Mouse (Mus musculus) bone marrow, adult 2 months (tissue): ENCODE results near the gene Rab3gap2. TPM values are rescaled to one million over a fixed set of nuclear protein-coding genes. Genes with fewer than 3 reads are reported as not detected.
A peak's percentile ranks its signal among the peaks of the same experiment; 100 is the strongest.
"Not testable (repeated sequence)": the region's sequence is repeated elsewhere in the genome, so short reads cannot be mapped to it uniquely, and the experiment has no call there.

ENCODE experiments used
- H3K27ac ChIP-seq: fragments of 200-500 bp; 2 replicates; pipeline ENCODE4 v1.5.1; 2012; ENCODE audit warnings: low read depth, mild to moderate bottlenecking, control low read depth, inconsistent platforms, low read length; ENCODE audit not compliant: control insufficient read depth, poor library complexity, insufficient read depth
- H3K4me1 ChIP-seq: fragments of 200-500 bp; 2 replicates; pipeline ENCODE4 v1.6.1; 2011; ENCODE audit warnings: low read length; ENCODE audit not compliant: control insufficient read depth, insufficient read depth
- H3K4me3 ChIP-seq: fragments of 200-500 bp; replicated peaks from 2 replicates; pipeline ENCODE3; 2011; ENCODE audit warnings: mild to moderate bottlenecking, low read depth, low read length, control low read depth; ENCODE audit not compliant: control insufficient read depth
- CTCF ChIP-seq: fragments of 200-500 bp; IDR thresholded peaks from 2 replicates; pipeline ENCODE4 v1.5.1; 2011; ENCODE audit warnings: low read length, control low read depth; ENCODE audit not compliant: control insufficient read depth, insufficient read depth
- POLR2A ChIP-seq: fragments of 200-500 bp; IDR thresholded peaks from 2 replicates; pipeline ENCODE4 v1.6.1; 2011; ENCODE audit warnings: low read depth, mild to moderate bottlenecking, control low read depth, low read length, borderline replicate concordance; ENCODE audit not compliant: control insufficient read depth
- WGBS: fragments of 180-500 bp; shearing (Covaris S2); methylation state at CpG from one replicate; pipeline ENCODE4 v1.1.7; 2018; 5-methylcytosine and 5-hydroxymethylcytosine counted together
- polyA plus RNA-seq: library from polyadenylated mRNA; stranded (reverse); fragments of >200 nt; gene quantifications from 2 replicates; pipeline ENCODE4 v1.2.4, GENCODE M21; 2011; ENCODE audit warnings: low replicate concordance; ENCODE audit not compliant: missing spikeins, insufficient read depth, insufficient read length

Rab3gap2 gene
- polyA plus RNA-seq, 1 experiment = 30.1 TPM

GRCm38 (mm10) chr1:185315846-185316568, 112.1 kb downstream of the Rab3gap2 start:
- Histone ChIP-seq H3K27ac (no peak overlapping the region), H3K4me3 (no peak overlapping the region), H3K4me1 (no peaks in the 10 kb centered on the region)
- TF ChIP-seq POLR2A = no peak
- no peak for TF ChIP-seq CTCF
- 88% methylated on average over 16 of the region's 16 CpGs for WGBS

- not testable (repeated sequence) for H3K4me3 ChIP-seq, H3K4me1 ChIP-seq, H3K27ac ChIP-seq
- WGBS = 49% methylated on average over 3 of the region's 3 CpGs
Observed at GRCm38 (mm10) chr1:185327754-185328345, 123.9 kb downstream of the Rab3gap2 start.

GRCm38 (mm10) chr1:185328721-185329610, 125.0 kb downstream of the Rab3gap2 start, which contains the start of gene Iars2:
Gene Iars2, minus strand, starts transcription at chr1:185329396.
- peak; percentile 48; the same call in 1 of the 2 replicates for TF ChIP-seq POLR2A
- TF ChIP-seq CTCF = no peak
- H3K27ac ChIP-seq = peak within 1 kb of the TSS; percentile 98
- peaks cover 2% of the 10 kb centered on the region; the same call in 1 of the 2 replicates for H3K4me1 ChIP-seq
- WGBS = under 1% methylated on average over 76 of the region's 76 CpGs
- H3K4me3 ChIP-seq = peak within 1 kb of the TSS; percentile 100

- WGBS = 88% methylated on average over 8 of the region's 8 CpGs
- Histone ChIP-seq H3K27ac (no peak overlapping the region), H3K4me1 (peaks cover 2% of the 10 kb centered on the region; the same call in 1 of the 2 replicates), H3K4me3 (no peak overlapping the region)
- TF ChIP-seq CTCF = no peak
- TF ChIP-seq POLR2A = no peak
Observed at GRCm38 (mm10) chr1:185329851-185330250, 125.9 kb downstream of the Rab3gap2 start.

- Histone ChIP-seq H3K27ac (no peak overlapping the region), H3K4me1 (peaks cover 2% of the 10 kb centered on the region; the same call in 1 of the 2 replicates), H3K4me3 (no peak overlapping the region)
- 31% methylated on average over 5 of the region's 5 CpGs for WGBS
- TF ChIP-seq POLR2A = no peak
- TF ChIP-seq CTCF = no peak
Observed at GRCm38 (mm10) chr1:185331364-185331763, 127.4 kb downstream of the Rab3gap2 start.

GRCm38 (mm10) chr1:185331983-185332430, 128.1 kb downstream of the Rab3gap2 start, which contains the start of gene Bpnt1:
Gene Bpnt1, plus strand, starts transcription at chr1:185332149.
- Histone ChIP-seq H3K4me3 (peak within 1 kb of the TSS; percentile 77), H3K27ac (peak within 1 kb of the TSS; percentile 29), H3K4me1 (peaks cover 2% of the 10 kb centered on the region; the same call in 1 of the 2 replicates)
- TF ChIP-seq POLR2A (peak; percentile 76; the same call in 1 of the 2 replicates), CTCF (no peak)
- under 1% methylated on average over 32 of the region's 32 CpGs for whole genome bisulfite sequencing

GRCm38 (mm10) chr1:185333651-185334050, 129.7 kb downstream of the Rab3gap2 start:
- Histone ChIP-seq H3K4me1 (peaks cover 2% of the 10 kb centered on the region; the same call in 1 of the 2 replicates), H3K27ac (no peak overlapping the region), H3K4me3 (no peak overlapping the region)
- 79% methylated on average over 5 of the region's 5 CpGs for WGBS
- TF ChIP-seq CTCF = no peak
- no peak for TF ChIP-seq POLR2A

GRCm38 (mm10) chr1:185334136-185334535, 130.2 kb downstream of the Rab3gap2 start:
- Histone ChIP-seq H3K4me3 (no peak overlapping the region), H3K27ac (no peak overlapping the region), H3K4me1 (peaks cover 2% of the 10 kb centered on the region; the same call in 1 of the 2 replicates)
- 80% methylated on average over 4 of the region's 4 CpGs for WGBS
- TF ChIP-seq CTCF (no peak), POLR2A (no peak)
